Mouse (Mus musculus) hindbrain, embryonic 12.5 days (tissue): ENCODE results near the gene Hint1. TPM values are rescaled to one million over a fixed set of nuclear protein-coding genes. Genes with fewer than 3 reads are reported as not detected.

Experiments used
- ATAC-seq: fragments of 200-750 bp; cut with Nextera tagmentation; 2 replicates; pipeline ENCODE4 v1.8.0; 2017; ENCODE audit warnings: moderate TSS enrichment; ENCODE audit not compliant: low FRiP score
- H3K27ac ChIP-seq: fragments of 300-500 bp; sonication (generic); 2 replicates; pipeline ENCODE4 v1.5.1; 2016; ENCODE audit warnings: mild to moderate bottlenecking
- H3K27me3 ChIP-seq: fragments of 300-500 bp; sonication (generic); 2 replicates; pipeline ENCODE4 v1.6.1; 2016; ENCODE audit warnings: mild to moderate bottlenecking
- H3K36me3 ChIP-seq: fragments of 300-500 bp; sonication (generic); 2 replicates; pipeline ENCODE4 v1.6.1; 2016; ENCODE audit warnings: mild to moderate bottlenecking
- H3K4me1 ChIP-seq: fragments of 300-500 bp; sonication (generic); 2 replicates; pipeline ENCODE4 v1.6.1; 2016
- H3K4me2 ChIP-seq: fragments of 300-500 bp; sonication (generic); replicated peaks from 2 replicates; pipeline ENCODE4 v1.6.1; 2016; ENCODE audit warnings: mild to moderate bottlenecking
- H3K4me3 ChIP-seq: fragments of 300-500 bp; sonication (generic); 2 replicates; pipeline ENCODE4 v1.5.1; 2016; ENCODE audit warnings: mild to moderate bottlenecking
- H3K9ac ChIP-seq: fragments of 300-500 bp; sonication (generic); 2 replicates; pipeline ENCODE4 v1.6.1; 2016; ENCODE audit warnings: mild to moderate bottlenecking, moderate library complexity
- H3K9me3 ChIP-seq: fragments of 300-500 bp; sonication (generic); replicated peaks from 2 replicates; pipeline ENCODE4 v1.6.1; 2016; ENCODE audit warnings: mild to moderate bottlenecking
- WGBS: fragments of 180-500 bp; shearing (Covaris S2); methylation state at CpG from one replicate; pipeline ENCODE4 v1.1.7; 2016; 5-methylcytosine and 5-hydroxymethylcytosine counted together
- polyA plus RNA-seq: library from polyadenylated mRNA; unstranded; fragments of >200 nt; fragmentation: Nextera tagmentation; extraction: Ambion mirVana; gene quantifications from 2 replicates; pipeline ENCODE4 v1.2.1, GENCODE M21; 2016

The Hint1 gene
- polyA plus RNA-seq, 1 experiment from 2014 or later = 656 TPM

DNA sequence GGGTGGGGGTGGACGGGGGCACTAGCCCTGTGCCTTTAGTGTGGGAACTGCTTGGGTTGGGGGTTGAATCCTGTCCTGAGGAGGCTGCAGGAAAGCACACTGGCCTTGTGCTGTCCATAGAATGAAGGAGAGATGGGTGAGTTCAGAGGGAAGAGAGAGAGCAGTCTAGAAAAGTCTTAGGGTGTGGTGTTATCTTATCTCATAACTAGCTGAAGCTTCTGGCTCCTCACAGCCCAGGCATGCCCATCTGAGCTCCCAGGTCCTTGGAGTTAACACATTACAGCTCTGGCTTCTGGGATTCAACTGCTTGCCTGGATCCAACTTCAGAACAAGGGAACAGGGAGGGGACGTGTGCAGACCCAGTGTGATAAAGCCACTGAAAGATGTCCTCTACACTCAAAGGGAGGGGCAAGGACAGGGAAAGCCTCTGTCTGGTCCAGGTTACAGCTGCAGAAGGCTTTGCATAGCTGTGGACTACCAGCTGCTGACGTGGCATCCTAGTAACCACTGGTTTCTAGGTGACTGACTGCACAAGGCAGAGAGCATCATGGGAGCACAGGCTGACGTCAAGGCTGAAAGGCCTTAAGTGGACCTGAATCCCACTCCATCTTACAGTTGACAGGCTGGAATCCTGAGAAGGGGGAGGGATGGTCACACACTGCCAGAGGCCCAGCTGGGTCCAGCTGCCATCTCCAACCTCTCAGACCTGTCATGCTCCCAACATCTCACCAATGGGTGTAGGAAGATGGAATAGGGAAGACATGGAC, 37.9 kb downstream of the Hint1 start:
- Histone ChIP-seq H3K4me1 (peaks cover 18% of the 10 kb centered on the region; the same call in 1 of the 2 replicates), H3K27me3 (no peaks in the 10 kb centered on the region), H3K27ac (peak overlapping the region; percentile 23; the same call in 1 of the 2 replicates), H3K9me3 (no peaks in the 10 kb centered on the region), H3K4me3 (no peak overlapping the region), H3K4me2 (peak overlapping the region; percentile 89; the same call in 1 of the 2 replicates), H3K36me3 (peaks cover 15% of the 10 kb centered on the region; the same call in 1 of the 2 replicates), H3K9ac (no peak overlapping the region)
- peak; percentile 32; the same call in 1 of the 2 replicates for ATAC-seq
- 33% methylated on average over 4 of the region's 4 CpGs for WGBS

DNA sequence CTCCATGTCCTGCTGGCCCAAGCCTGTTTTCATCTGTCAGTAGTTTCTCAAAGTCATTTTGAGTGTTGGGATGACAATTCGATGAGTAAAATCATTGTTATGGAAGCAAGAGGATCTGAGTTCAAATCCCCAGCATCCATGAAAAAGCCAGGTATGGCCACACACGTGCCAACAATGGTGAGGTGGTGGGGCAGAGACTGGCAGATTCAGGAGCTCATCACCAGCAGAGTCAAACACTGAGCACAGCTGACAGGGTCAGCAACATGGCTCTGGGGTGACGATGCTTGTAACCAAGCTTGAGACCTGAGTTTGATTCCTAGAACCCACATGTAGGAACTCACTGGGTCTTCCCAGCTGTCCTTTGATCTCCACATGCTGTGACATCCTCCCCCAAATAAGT, 38.9 kb downstream of the Hint1 start:
- Histone ChIP-seq H3K9me3 (no peaks in the 10 kb centered on the region), H3K9ac (no peak overlapping the region), H3K27ac (no peak overlapping the region), H3K4me2 (no peak overlapping the region), H3K4me3 (no peak overlapping the region), H3K27me3 (no peaks in the 10 kb centered on the region), H3K36me3 (peaks cover 24% of the 10 kb centered on the region; the same call in 1 of the 2 replicates), H3K4me1 (peaks cover 18% of the 10 kb centered on the region; the same call in 1 of the 2 replicates)
- no peak for ATAC-seq
- WGBS = 65% methylated on average over 3 of the region's 3 CpGs

DNA sequence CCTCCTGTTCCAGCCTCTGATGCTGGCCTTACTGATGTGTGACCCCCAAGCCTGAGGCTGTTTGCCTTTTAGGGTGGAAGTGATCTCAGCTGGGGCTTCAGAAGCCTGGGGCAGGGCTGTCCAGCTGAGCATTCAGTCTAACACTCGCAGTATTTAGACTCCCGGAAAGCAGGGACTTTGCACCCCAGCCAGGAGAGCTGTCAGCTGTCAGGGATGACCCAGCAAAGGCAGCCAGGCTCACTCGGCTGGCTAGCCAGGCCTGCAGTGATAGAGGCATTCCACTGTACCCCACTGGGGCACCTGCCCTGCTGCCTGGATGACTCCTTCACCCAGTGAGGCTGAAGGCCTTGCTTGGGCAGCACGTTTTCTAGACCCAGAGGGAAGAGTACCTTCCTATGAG, 39.7 kb downstream of the Hint1 start:
- Histone ChIP-seq H3K27ac (no peak overlapping the region), H3K4me2 (no peak overlapping the region), H3K36me3 (peaks cover 32% of the 10 kb centered on the region), H3K9me3 (no peaks in the 10 kb centered on the region), H3K27me3 (no peaks in the 10 kb centered on the region), H3K4me3 (no peak overlapping the region), H3K4me1 (peaks cover 18% of the 10 kb centered on the region; the same call in 1 of the 2 replicates), H3K9ac (no peak overlapping the region)
- 71% methylated on average over 4 of the region's 4 CpGs for WGBS
- no peak for ATAC-seq

DNA sequence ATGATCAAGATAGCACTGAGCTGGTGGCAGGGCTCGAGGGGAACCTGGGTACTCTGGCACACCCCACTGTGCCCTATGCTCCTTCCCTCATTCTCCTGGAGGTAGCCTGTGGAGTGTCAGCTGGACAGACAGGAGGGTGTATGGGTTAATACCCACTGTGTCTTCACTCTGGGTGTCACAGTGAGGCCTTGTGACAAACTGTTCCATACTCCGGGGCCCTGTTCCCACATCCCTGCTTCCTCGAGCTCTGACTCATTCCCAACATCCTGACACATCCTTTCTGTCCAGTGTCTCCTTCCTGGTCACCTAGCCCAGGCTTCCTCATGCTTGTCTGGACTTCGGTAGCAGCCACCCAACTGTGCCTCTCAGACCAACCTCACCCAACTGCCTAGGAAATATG, 40.3 kb downstream of the Hint1 start:
- Histone ChIP-seq H3K27ac (no peak overlapping the region), H3K9ac (no peak overlapping the region), H3K4me2 (no peak overlapping the region), H3K27me3 (no peaks in the 10 kb centered on the region), H3K4me3 (no peak overlapping the region), H3K36me3 (peaks cover 37% of the 10 kb centered on the region), H3K4me1 (peaks cover 18% of the 10 kb centered on the region; the same call in 1 of the 2 replicates), H3K9me3 (no peaks in the 10 kb centered on the region)
- no peak for ATAC-seq
- 89% methylated on average over 4 of the region's 4 CpGs for WGBS

DNA sequence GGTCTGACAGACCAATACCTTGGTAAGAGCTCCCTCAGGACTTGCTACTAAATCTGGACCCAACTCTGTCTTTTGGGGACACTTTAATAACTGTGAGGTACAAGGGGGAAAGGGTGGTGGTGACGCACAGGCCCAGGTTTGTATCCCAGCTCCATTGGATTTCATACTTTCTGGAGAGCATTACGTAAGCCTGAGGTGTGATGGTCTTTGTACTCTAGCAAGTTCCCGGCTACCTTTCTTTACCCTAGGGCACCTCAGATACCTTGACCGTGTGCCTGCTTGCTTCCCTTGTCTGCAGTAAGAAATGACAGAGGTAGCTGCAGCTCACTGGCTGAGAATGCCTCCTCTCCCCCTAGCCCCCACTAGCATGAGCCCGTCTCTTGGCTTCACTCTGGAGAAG, 41.1 kb downstream of the Hint1 start:
- no peaks in the 10 kb centered on the region for H3K9me3 ChIP-seq
- H3K27ac ChIP-seq = no peak overlapping the region
- no peak overlapping the region for H3K9ac ChIP-seq
- H3K4me2 ChIP-seq = no peak overlapping the region
- ATAC-seq = no peak
- H3K4me3 ChIP-seq = no peak overlapping the region
- H3K27me3 ChIP-seq = no peaks in the 10 kb centered on the region
- WGBS = 86% methylated on average over 5 of the region's 5 CpGs
- H3K36me3 ChIP-seq = peaks cover 41% of the 10 kb centered on the region
- H3K4me1 ChIP-seq = peaks cover 18% of the 10 kb centered on the region; the same call in 1 of the 2 replicates

DNA sequence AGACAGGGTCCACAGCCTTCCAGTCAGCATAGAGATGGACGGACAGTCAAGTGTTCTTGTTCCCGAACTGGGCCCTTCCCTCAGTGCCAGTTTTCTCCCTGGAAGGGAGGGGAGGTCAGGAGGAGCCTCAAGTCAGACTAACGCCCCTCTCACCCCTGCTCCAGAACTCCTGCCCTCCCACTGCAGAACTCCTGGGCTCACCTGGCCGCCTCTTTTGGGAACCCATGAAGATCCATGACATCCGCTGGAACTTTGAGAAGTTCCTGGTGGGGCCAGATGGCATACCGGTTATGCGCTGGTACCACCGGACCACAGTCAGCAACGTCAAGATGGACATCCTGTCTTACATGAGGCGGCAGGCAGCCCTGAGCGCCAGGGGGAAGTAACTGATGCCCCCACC, 43.1 kb downstream of the Hint1 start:
- Histone ChIP-seq H3K4me3 (no peak overlapping the region), H3K36me3 (peaks cover 53% of the 10 kb centered on the region), H3K27ac (no peak overlapping the region), H3K4me2 (no peak overlapping the region), H3K9me3 (no peaks in the 10 kb centered on the region), H3K9ac (no peak overlapping the region), H3K27me3 (no peaks in the 10 kb centered on the region), H3K4me1 (0 out of 2 replicates have a peak, but pooled peaks cover 7% of the 10 kb centered on the region)
- no peak for ATAC-seq
- 92% methylated on average over 11 of the region's 11 CpGs for WGBS

DNA sequence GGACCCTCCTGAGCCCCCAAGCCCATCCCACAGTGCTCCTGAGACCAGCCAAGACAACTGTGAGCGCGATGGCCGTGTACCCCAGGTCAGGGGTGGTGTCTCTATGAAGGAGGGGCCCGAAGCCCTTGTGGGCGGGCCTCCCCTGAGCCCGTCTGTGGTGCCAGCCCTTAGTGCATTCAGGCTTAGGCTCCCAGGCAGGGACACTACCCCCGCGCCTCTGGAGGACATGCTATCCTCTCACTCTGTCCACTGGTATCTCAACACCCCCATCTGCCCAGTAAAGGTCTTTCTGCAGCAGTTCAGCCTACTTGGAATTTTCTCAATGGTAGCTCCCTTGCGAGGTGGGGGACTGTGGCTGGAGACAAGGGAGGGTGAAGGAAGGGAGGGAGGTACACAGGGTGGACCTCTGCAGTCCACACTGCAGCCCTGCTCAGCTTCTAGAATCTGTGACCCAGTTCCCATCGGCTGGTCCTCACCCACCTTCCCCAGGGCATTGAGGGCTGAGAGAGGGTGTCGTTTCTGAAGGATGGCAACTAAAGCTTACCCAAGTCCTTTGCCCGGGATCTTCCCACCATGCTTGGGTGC, 44.0 kb downstream of the Hint1 start:
- Histone ChIP-seq H3K36me3 (peaks cover 61% of the 10 kb centered on the region), H3K27ac (no peak overlapping the region)

DNA sequence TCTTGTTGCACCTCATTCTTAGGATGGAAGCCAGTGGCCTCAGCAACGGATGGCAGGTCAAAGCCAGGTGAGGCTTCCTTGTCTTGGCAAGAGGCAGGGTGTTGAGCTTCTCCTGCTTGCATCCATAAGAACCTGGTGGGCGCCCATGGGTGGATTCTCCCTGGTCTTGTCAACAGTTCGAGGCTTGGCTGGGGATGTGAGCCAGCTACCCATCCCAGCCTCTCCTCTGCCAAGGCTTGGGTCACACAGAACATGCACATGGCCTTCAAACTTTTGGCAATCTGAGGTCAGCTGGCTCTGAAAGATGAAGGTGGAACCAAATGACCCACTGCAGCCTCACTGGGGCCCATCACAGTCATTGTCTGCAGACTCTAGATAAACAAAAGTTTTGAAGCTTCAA, 45.0 kb downstream of the Hint1 start:
- WGBS = 88% methylated on average over 3 of the region's 3 CpGs
- Histone ChIP-seq H3K4me1 (no peaks in the 10 kb centered on the region), H3K27me3 (no peaks in the 10 kb centered on the region), H3K4me2 (no peak overlapping the region), H3K36me3 (peaks cover 70% of the 10 kb centered on the region), H3K4me3 (no peak overlapping the region), H3K27ac (no peak overlapping the region), H3K9ac (no peak overlapping the region), H3K9me3 (no peaks in the 10 kb centered on the region)
- ATAC-seq = no peak

More for the DNA sequence above, 44.0 kb downstream of the Hint1 start:
- H3K9me3 ChIP-seq = no peaks in the 10 kb centered on the region
- no peak for ATAC-seq
- H3K4me2 ChIP-seq = no peak overlapping the region
- WGBS = 90% methylated on average over 12 of the region's 12 CpGs
- 0 out of 2 replicates have a peak, but pooled peaks cover 3% of the 10 kb centered on the region for H3K4me1 ChIP-seq
- no peak overlapping the region for H3K9ac ChIP-seq
- H3K27me3 ChIP-seq = no peaks in the 10 kb centered on the region
- no peak overlapping the region for H3K4me3 ChIP-seq

DNA sequence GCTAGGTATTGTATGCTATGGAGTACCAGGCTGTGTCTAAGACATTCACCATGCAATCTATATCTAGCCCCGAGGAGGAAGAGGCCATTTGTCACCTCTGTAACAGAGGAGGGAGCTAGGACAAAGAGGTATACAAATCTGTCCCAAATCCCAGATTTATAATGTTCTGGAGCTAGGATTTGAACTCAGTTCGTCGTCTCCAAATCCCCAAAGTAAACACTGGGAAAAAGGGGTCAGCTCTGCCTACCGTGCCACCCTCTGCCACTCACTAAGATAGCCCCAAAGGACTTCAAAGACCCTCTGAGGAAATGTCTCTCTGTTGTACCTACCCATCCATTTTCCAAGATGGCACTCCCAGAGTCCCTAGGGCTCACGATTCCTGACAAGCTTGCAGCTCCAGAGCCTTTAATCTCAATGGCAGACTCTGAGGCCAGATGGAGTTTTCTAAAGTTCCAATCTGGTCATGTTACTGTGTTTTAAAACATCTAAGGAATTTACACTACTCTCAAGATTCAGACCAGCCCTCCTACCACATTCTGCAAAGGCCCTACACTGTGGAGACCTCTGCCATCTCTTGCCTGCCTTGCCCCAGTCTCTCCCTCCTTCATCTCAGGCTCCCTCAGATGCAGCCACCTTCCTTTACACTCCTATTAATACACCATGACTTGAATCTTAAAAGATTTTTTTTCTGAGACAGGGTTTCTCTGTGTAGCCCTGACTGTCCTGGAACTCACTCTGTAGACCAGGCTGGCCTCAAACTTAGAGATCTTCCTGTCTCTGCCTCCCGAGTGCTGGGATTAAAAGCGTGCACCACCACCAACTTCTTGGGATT, 45.7 kb downstream of the Hint1 start:
- Histone ChIP-seq H3K27ac (no peak overlapping the region), H3K27me3 (no peaks in the 10 kb centered on the region), H3K4me2 (no peak overlapping the region), H3K4me1 (no peaks in the 10 kb centered on the region), H3K9me3 (no peaks in the 10 kb centered on the region), H3K9ac (no peak overlapping the region), H3K36me3 (peaks cover 77% of the 10 kb centered on the region), H3K4me3 (no peak overlapping the region)
- ATAC-seq = no peak
- 91% methylated on average over 7 of the region's 7 CpGs for WGBS

DNA sequence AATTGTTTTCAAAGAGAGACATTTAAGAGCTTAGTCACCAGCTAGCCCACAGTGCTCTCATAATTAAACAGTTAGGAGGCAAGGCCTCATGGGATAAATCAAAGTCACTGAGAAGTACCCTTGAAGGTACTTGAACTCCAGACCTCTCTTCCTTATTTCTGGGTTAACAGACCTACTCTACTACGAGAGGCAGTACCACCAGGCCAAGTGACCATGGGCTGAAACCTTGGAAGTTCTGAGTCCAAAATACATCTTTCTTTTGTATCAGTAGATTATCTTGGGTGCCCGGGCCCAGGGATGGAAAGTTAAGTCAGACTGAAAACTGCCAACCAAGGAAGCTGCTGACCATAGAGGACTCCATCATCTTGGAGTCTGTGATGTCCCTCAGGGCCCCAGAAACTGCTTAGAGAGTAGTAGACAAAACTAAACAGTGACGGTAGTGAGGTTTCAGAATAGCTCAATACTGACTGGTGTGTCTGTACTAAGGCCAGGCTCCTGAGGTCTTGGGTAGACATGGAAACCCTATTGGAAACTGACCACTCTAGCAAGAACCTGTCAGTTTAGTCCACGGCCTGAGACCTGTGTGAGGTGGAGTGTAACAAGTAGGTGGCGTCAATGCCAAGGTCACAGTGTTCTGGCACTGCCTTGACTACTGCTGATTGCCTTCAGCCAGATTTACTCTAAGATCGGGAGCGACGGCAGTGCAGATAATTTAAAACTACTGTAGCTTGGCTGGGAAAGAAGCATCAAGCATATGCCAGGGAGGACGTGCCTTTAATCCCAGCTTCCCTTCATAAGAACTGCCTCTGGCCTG, 46.5 kb downstream of the Hint1 start:
- peaks cover 78% of the 10 kb centered on the region for H3K36me3 ChIP-seq

DNA sequence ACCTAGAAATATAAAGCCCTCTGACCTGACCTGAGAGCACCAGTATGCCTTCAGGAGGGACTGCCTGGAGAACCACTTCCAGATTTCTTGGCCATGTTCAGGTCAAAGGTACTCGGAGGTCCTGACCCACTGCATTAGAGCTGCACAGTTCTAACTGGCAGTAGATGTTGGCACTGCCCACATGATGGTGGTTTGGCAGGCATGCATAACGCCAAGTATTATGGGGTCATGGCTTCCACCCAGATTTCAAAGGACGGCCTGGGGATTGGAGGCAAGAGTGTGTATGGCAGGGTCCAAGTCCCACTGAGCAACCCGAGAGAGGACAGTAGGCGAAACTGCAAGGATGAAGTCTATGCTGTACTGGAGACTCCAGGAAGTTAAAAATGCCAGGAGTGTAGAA, 47.7 kb downstream of the Hint1 start:
- ATAC-seq = no peak

More for the DNA sequence above, 46.5 kb downstream of the Hint1 start:
- no peak overlapping the region for H3K9ac ChIP-seq
- H3K9me3 ChIP-seq = no peaks in the 10 kb centered on the region
- no peaks in the 10 kb centered on the region for H3K4me1 ChIP-seq
- H3K27ac ChIP-seq = no peak overlapping the region
- no peak overlapping the region for H3K4me2 ChIP-seq
- ATAC-seq = no peak
- 91% methylated on average over 9 of the region's 9 CpGs for WGBS
- no peak overlapping the region for H3K4me3 ChIP-seq
- H3K27me3 ChIP-seq = no peaks in the 10 kb centered on the region

More for the DNA sequence above, 47.7 kb downstream of the Hint1 start:
- H3K27ac ChIP-seq = no peak overlapping the region
- H3K4me2 ChIP-seq = no peak overlapping the region
- 90% methylated on average over 5 of the region's 5 CpGs for WGBS
- no peaks in the 10 kb centered on the region for H3K27me3 ChIP-seq
- H3K9me3 ChIP-seq = no peaks in the 10 kb centered on the region
- H3K9ac ChIP-seq = no peak overlapping the region
- H3K4me3 ChIP-seq = no peak overlapping the region
- H3K4me1 ChIP-seq = no peaks in the 10 kb centered on the region
- H3K36me3 ChIP-seq = peaks cover 82% of the 10 kb centered on the region
